Mouse (Mus musculus) CH12.LX (cell line): ENCODE results near the gene Rsbn1. TPM values are rescaled to one million over a fixed set of nuclear protein-coding genes. Genes with fewer than 3 reads are reported as not detected.

ENCODE experiments used
- DNase-seq: peaks from one replicate; pipeline ENCODE4 v3.0.0-alpha.2; 2013; ENCODE audit errors: extremely low read depth
- H3K27ac ChIP-seq: 2 replicates; pipeline ENCODE4 v1.5.1; 2012; ENCODE audit warnings: low read depth, mild to moderate bottlenecking, control low read depth, moderate library complexity; ENCODE audit not compliant: insufficient read depth
- H3K27me3 ChIP-seq: replicated peaks from 2 replicates; pipeline ENCODE3; 2012; ENCODE audit warnings: inconsistent platforms
- H3K36me3 ChIP-seq, 2 experiments: replicated peaks in 1 of 2; 2 replicates each; pipeline versions ENCODE3 to v1.6.1; 2012; ENCODE audit warnings: inconsistent platforms in 1 of 2, low read length in 1 of 2, mild to moderate bottlenecking in 1 of 2, mixed read lengths in 1 of 2, moderate library complexity in 1 of 2; ENCODE audit not compliant: control insufficient read depth in 1 of 2, insufficient read depth in 1 of 2
- H3K4me1 ChIP-seq, 2 experiments: 2 replicates each; pipeline ENCODE4 v1.6.1; 2012; ENCODE audit warnings: inconsistent platforms in 1 of 2, moderate library complexity in 1 of 2; ENCODE audit not compliant: insufficient read depth in 2 of 2, control insufficient read depth in 1 of 2
- H3K4me2 ChIP-seq: 2 replicates; pipeline ENCODE4 v1.6.1; 2012; ENCODE audit warnings: low read depth, mild to moderate bottlenecking, control low read depth; ENCODE audit not compliant: poor library complexity, insufficient read depth, severe bottlenecking
- H3K4me3 ChIP-seq, 3 experiments: fragments of 150-350 bp in 1 of 3; sonication (generic) in 1 of 3; replicated peaks in 1 of 3; 2 replicates each; pipeline versions ENCODE3 to v1.5.1; 2011 to 2012; ENCODE audit warnings: low read depth in 2 of 3, low read length in 2 of 3, mild to moderate bottlenecking in 2 of 3, moderate library complexity in 2 of 3, control low read depth in 1 of 3, improper control_type of control experiment in 1 of 3, inconsistent platforms in 1 of 3, mixed read lengths in 1 of 3; ENCODE audit not compliant: poor library complexity in 1 of 3
- H3K79me2 ChIP-seq: replicated peaks from 2 replicates; pipeline ENCODE4 v1.6.1; 2012; ENCODE audit warnings: mild to moderate bottlenecking, moderate library complexity; ENCODE audit not compliant: control insufficient read depth, poor library complexity, insufficient read depth, severe bottlenecking; ENCODE audit errors: extremely low read depth
- H3K9ac ChIP-seq: 2 replicates; pipeline ENCODE4 v1.6.1; 2012; ENCODE audit warnings: low read depth, mild to moderate bottlenecking, control low read depth, moderate library complexity; ENCODE audit not compliant: insufficient read depth
- H3K9me3 ChIP-seq: replicated peaks from 2 replicates; pipeline ENCODE3; 2012; ENCODE audit warnings: low read length, inconsistent platforms, mixed read lengths
- BHLHE40 ChIP-seq: IDR thresholded peaks from 2 replicates; pipeline ENCODE4 v1.6.1; 2011; ENCODE audit warnings: mild to moderate bottlenecking, low read depth, low read length, improper control_type of control experiment
- CHD1 ChIP-seq: IDR thresholded peaks from 2 replicates; pipeline ENCODE4 v1.6.1; 2012; ENCODE audit warnings: low read depth, low read length, improper control_type of control experiment, inconsistent platforms
- CHD2 ChIP-seq: IDR thresholded peaks from 2 replicates; pipeline ENCODE4 v1.6.1; 2011; ENCODE audit warnings: low read length, improper control_type of control experiment
- ELF1 ChIP-seq: IDR thresholded peaks from 2 replicates; pipeline ENCODE4 v1.6.1; 2014; ENCODE audit warnings: low read depth, mild to moderate bottlenecking, inconsistent platforms, low read length, improper control_type of control experiment
- GABPA ChIP-seq: IDR thresholded peaks from 2 replicates; pipeline ENCODE4 v1.6.1; 2012; ENCODE audit warnings: low read depth, low read length, improper control_type of control experiment, inconsistent platforms; ENCODE audit not compliant: insufficient replicate concordance
- HCFC1 ChIP-seq: IDR thresholded peaks from 2 replicates; pipeline ENCODE4 v1.6.1; 2012; ENCODE audit warnings: low read depth, mild to moderate bottlenecking, inconsistent platforms, low read length, improper control_type of control experiment
- IRF4 ChIP-seq: IDR thresholded peaks from 2 replicates; pipeline ENCODE4 v1.6.1; 2014; ENCODE audit warnings: low read depth, mild to moderate bottlenecking, inconsistent platforms, low read length, improper control_type of control experiment
- JUND ChIP-seq: conservative IDR thresholded peaks from 2 replicates; pipeline ENCODE4 v1.6.1; 2011; ENCODE audit warnings: low read depth, low read length, improper control_type of control experiment
- MAZ ChIP-seq: IDR thresholded peaks from 2 replicates; pipeline ENCODE4 v1.6.1; 2012; ENCODE audit warnings: low read depth, mild to moderate bottlenecking, inconsistent platforms, low read length, improper control_type of control experiment, moderate library complexity
- MEF2A ChIP-seq: IDR thresholded peaks from 2 replicates; pipeline ENCODE4 v1.6.1; 2014; ENCODE audit warnings: low read depth, mild to moderate bottlenecking, inconsistent platforms, low read length, improper control_type of control experiment, borderline replicate concordance
- MXI1 ChIP-seq: IDR thresholded peaks from 2 replicates; pipeline ENCODE4 v1.6.1; 2011; ENCODE audit warnings: mild to moderate bottlenecking, low read depth, low read length, improper control_type of control experiment
- NRF1 ChIP-seq: IDR thresholded peaks from 2 replicates; pipeline ENCODE4 v1.6.1; 2014; ENCODE audit warnings: low read depth, mild to moderate bottlenecking, inconsistent platforms, low read length, improper control_type of control experiment, moderate library complexity
- PAX5 ChIP-seq: IDR thresholded peaks from 2 replicates; pipeline ENCODE4 v1.6.1; 2012; ENCODE audit warnings: low read length, inconsistent platforms, mixed read lengths
- POLR2A ChIP-seq: IDR thresholded peaks from 2 replicates; pipeline ENCODE4 v1.6.1; 2011; ENCODE audit warnings: low read depth, mild to moderate bottlenecking, improper control_type of control experiment, low read length
- POLR2AphosphoS2 ChIP-seq: IDR thresholded peaks from 2 replicates; pipeline ENCODE4 v1.6.1; 2011; ENCODE audit warnings: low read depth, low read length, improper control_type of control experiment
- SIN3A ChIP-seq: IDR thresholded peaks from 2 replicates; pipeline ENCODE4 v1.6.1; 2012; ENCODE audit warnings: low read length, improper control_type of control experiment, inconsistent platforms
- SMC3 ChIP-seq: IDR thresholded peaks from 2 replicates; pipeline ENCODE4 v1.6.1; 2011; ENCODE audit warnings: low read depth, low read length, improper control_type of control experiment
- TCF12 ChIP-seq: IDR thresholded peaks from 2 replicates; pipeline ENCODE4 v1.6.1; 2014; ENCODE audit warnings: low read depth, mild to moderate bottlenecking, inconsistent platforms, low read length, improper control_type of control experiment
- UBTF ChIP-seq: IDR thresholded peaks from 2 replicates; pipeline ENCODE4 v1.6.1; 2012; ENCODE audit warnings: low read depth, mild to moderate bottlenecking, inconsistent platforms, low read length, improper control_type of control experiment, moderate library complexity
- USF2 ChIP-seq: conservative IDR thresholded peaks from 2 replicates; pipeline ENCODE4 v1.6.1; 2011; ENCODE audit warnings: low read depth, low read length, improper control_type of control experiment
- ZC3H11A ChIP-seq: IDR thresholded peaks from 2 replicates; pipeline ENCODE4 v1.6.1; 2012; ENCODE audit warnings: low read depth, mild to moderate bottlenecking, inconsistent platforms, low read length, improper control_type of control experiment
- ZKSCAN1 ChIP-seq: IDR thresholded peaks from 2 replicates; pipeline ENCODE4 v1.6.1; 2012; ENCODE audit warnings: low read depth, inconsistent platforms, low read length, improper control_type of control experiment, borderline replicate concordance
- ZMIZ1 ChIP-seq: IDR thresholded peaks from 2 replicates; pipeline ENCODE4 v1.6.1; 2012; ENCODE audit warnings: low read depth, mild to moderate bottlenecking, inconsistent platforms, low read length, improper control_type of control experiment
- ZNF384 ChIP-seq: IDR thresholded peaks from 2 replicates; pipeline ENCODE4 v1.6.1; 2012; ENCODE audit warnings: low read depth, low read length, improper control_type of control experiment, inconsistent platforms
- dilution Hi-C: fragments of 300-500 bp; cut with MboI; formaldehyde crosslinking; loops from 2 replicates; pipeline ENCODE4 v1.14.3; 2020; ENCODE audit warnings: low sequenced_read_pairs; ENCODE audit not compliant: extremely low pct_unique_long_range_greater_than_20kb, extremely low pct_ligation_motif_present
- in situ Hi-C: fragments of 300-500 bp; cut with MboI; formaldehyde crosslinking; loops from 3 replicates; pipeline ENCODE4 v1.14.3; 2019; ENCODE audit warnings: low sequenced_read_pairs, low pct_ligation_motif_present, low pct_unique_long_range_greater_than_20kb, mixed read lengths
- polyA plus RNA-seq: library from polyadenylated mRNA; unstranded; fragments of >175 nt; gene quantifications from 2 replicates; pipeline ENCODE4 v1.2.1, GENCODE M21; 2012; ENCODE audit warnings: low read depth; ENCODE audit not compliant: insufficient read length
- total RNA-seq, 2 experiments: library from RNA; depleted of rRNA; stranded (reverse); fragments of 300-350 nt in 1 of 2; fragments of >200 nt in 1 of 2; gene quantifications; 2 replicates each; pipeline ENCODE4 v1.2.3; 2012 to 2014

Rsbn1 gene
- total and polyA plus RNA-seq, 3 experiments, result 13.0 to 19.6 (median 13.8) TPM

- DNase-seq, result no peak
- Histone ChIP-seq H3K9me3 (no peaks in the 10 kb centered on the region), H3K4me3 (no peak overlapping the region), H3K36me3 (peaks cover 48 to 90% of the 10 kb centered on the region in 2 experiments), H3K79me2 (no peaks in the 10 kb centered on the region), H3K4me2 (no peak overlapping the region), H3K9ac (no peak overlapping the region), H3K4me1 (peaks cover 5 to 10% of the 10 kb centered on the region in 2 experiments; a peak in 2 of 4 replicates), H3K27me3 (no peaks in the 10 kb centered on the region), H3K27ac (no peak overlapping the region)
- dilution Hi-C loops (no loop called here), in situ Hi-C loops (no loop called here)
- TF ChIP-seq NRF1 (no peak), MEF2A (no peak), JUND (no peak), TCF12 (no peak), CHD1 (no peak), ELF1 (no peak), MAZ (no peak), PAX5 (no peak), ZNF384 (no peak), ZC3H11A (no peak), MXI1 (no peak), BHLHE40 (no peak), UBTF (no peak), ZMIZ1 (no peak), POLR2A (no peak), SMC3 (no peak)
Measured at GRCm38 (mm10) chr3:103998724-103999123, 84.8 kb downstream of the Rsbn1 start.

DNA sequence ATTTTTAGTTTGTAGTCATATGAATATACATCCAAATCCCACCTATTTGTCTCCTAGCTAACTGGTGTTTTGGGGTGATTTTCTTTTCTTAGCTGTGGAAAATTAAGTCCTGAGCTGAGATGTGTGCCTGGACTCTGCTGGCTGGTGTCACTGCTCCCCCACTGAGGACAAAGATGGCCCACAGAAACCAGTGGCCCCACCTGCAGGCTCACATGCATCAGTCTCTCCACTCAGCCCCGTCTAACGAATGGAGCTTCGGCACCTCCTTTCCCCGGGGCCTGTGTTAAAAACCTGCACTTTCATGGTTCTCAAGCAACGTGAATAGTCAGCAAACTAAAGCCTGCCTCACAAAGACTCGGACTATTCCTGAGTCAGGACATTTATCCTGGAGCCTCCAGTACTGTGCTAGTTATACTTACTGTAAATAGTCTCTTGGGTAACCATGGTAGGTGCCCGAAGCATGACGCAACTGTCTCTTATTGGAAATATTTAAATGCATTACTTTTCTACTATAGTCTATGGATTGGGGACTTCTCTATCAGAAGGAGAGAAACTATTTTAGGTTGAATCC is 93.1 kb downstream of the Rsbn1 start:
- no peak for DNase-seq
- TF ChIP-seq ZC3H11A (no peak), USF2 (no peak), CHD2 (no peak), ZKSCAN1 (no peak), JUND (no peak), NRF1 (no peak), UBTF (no peak), SIN3A (no peak), TCF12 (no peak), GABPA (no peak), POLR2AphosphoS2 (no peak), IRF4 (no peak), BHLHE40 (no peak), HCFC1 (no peak), SMC3 (no peak), ZMIZ1 (no peak), PAX5 (no peak)
- Histone ChIP-seq H3K9me3 (no peaks in the 10 kb centered on the region), H3K36me3 (peaks cover 36 to 66% of the 10 kb centered on the region in 2 experiments), H3K4me2 (no peak overlapping the region), H3K4me1 (peaks cover 0 to 18% of the 10 kb centered on the region in 2 experiments; a peak in 2 of 4 replicates), H3K27ac (no peak overlapping the region), H3K79me2 (no peaks in the 10 kb centered on the region), H3K4me3 (no peak overlapping the region), H3K9ac (no peak overlapping the region), H3K27me3 (no peaks in the 10 kb centered on the region)
- in situ Hi-C loops, result loop anchor here (25.0 kb wide), 1 partner anchor 430 kb away; no protein-coding TSS in a partner anchor
- dilution Hi-C loops, result no loop called here
